Mouse (Mus musculus) adrenal gland, adult 2 months (tissue): ENCODE data around the gene Sbk3. TPM values are rescaled to one million over a fixed set of nuclear protein-coding genes. Genes with fewer than 3 reads are reported as not detected.

ENCODE experiments used
- polyA plus RNA-seq: library from polyadenylated mRNA; depleted of rRNA; stranded (reverse); fragments of >200 nt; gene quantifications from 2 replicates; pipeline ENCODE4 v1.2.3, GENCODE M21; 2012; rRNA removed
- total RNA-seq, 2 experiments: library from RNA; stranded (reverse); gene quantifications; 2 replicates each; pipeline ENCODE4 v1.2.3; 2021

Sbk3 gene
- total and polyA plus RNA-seq, 3 experiments: 0.20 to 0.30 (median 0.21) TPM

Other genes starting within 250 kb of the Sbk3 start
Only the 30 nearest of the 33 such genes appear.
- 10 to 100 TPM in 1 of 2 experiments, 1 to 10 TPM in 1; 7.4 to 10.4 TPM for gene Cox6b2, start 218.1 kb downstream of the Sbk3 start, total RNA-seq
- gene Cox6b2, start 218.1 kb downstream of the Sbk3 start, polyA plus RNA-seq: 7.9 and 13.2 TPM in 2 replicates
- gene Fam71e2, start 199.9 kb downstream of the Sbk3 start, total RNA-seq: not detected
- gene Fam71e2, start 199.9 kb downstream of the Sbk3 start, polyA plus RNA-seq: not detected in 2 replicates
- gene Il11, start 188.3 kb downstream of the Sbk3 start, total RNA-seq: under 1 TPM in 1 of 2 experiments, not detected in 1; 0.48 TPM
- gene Il11, start 188.3 kb downstream of the Sbk3 start, polyA plus RNA-seq: 0.54 and 0.71 TPM in 2 replicates
- not detected for gene Tmem190, start 188.2 kb downstream of the Sbk3 start, total RNA-seq
- gene Tmem190, start 188.2 kb downstream of the Sbk3 start, polyA plus RNA-seq: not detected in 2 replicates
- 10 to 100 TPM; 10.2 to 10.8 TPM for gene Tmem238, start 181.5 kb downstream of the Sbk3 start, total RNA-seq
- 144 and 180 TPM in 2 replicates for gene Tmem238, start 181.5 kb downstream of the Sbk3 start, polyA plus RNA-seq
- 1,000 to 10,000 TPM in 1 of 2 experiments, 100 to 1,000 TPM in 1; 958 to 1,234 TPM for gene Rpl28, start 178.3 kb downstream of the Sbk3 start, total RNA-seq
- 237 and 255 TPM in 2 replicates for gene Rpl28, start 178.3 kb downstream of the Sbk3 start, polyA plus RNA-seq
- 100 to 1,000 TPM in 1 of 2 experiments, 10 to 100 TPM in 1; 98.1 to 140 TPM for gene Ube2s, start 158.6 kb downstream of the Sbk3 start, total RNA-seq
- gene Ube2s, start 158.6 kb downstream of the Sbk3 start, polyA plus RNA-seq: 148 and 156 TPM in 2 replicates
- 1 to 10 TPM; 1.9 TPM for gene Shisa7, start 126.5 kb downstream of the Sbk3 start, total RNA-seq
- 2.9 and 4.0 TPM in 2 replicates for gene Shisa7, start 126.5 kb downstream of the Sbk3 start, polyA plus RNA-seq
- gene Isoc2b, start 100.9 kb downstream of the Sbk3 start, total RNA-seq: 10 to 100 TPM; 10.9 to 23.8 TPM
- 75.4 and 78.2 TPM in 2 replicates for gene Isoc2b, start 100.9 kb downstream of the Sbk3 start, polyA plus RNA-seq
- 10 to 100 TPM; 35.5 to 43.4 TPM for gene Isoc2a, start 94.0 kb downstream of the Sbk3 start, total RNA-seq
- gene Isoc2a, start 94.0 kb downstream of the Sbk3 start, polyA plus RNA-seq: 43.5 and 45.6 TPM in 2 replicates
- under 1 TPM; 0.23 to 0.45 TPM for gene Gm36210, start 64.7 kb downstream of the Sbk3 start, total RNA-seq
- 0.27 TPM in 1 of 2 replicates, not detected in the other for gene Gm36210, start 64.7 kb downstream of the Sbk3 start, polyA plus RNA-seq
- 10 to 100 TPM; 15.1 to 19.2 TPM for gene Zfp628, start 56.0 kb downstream of the Sbk3 start, total RNA-seq
- gene Zfp628, start 56.0 kb downstream of the Sbk3 start, polyA plus RNA-seq: 35.6 and 41.3 TPM in 2 replicates
- gene Nat14, start 49.1 kb downstream of the Sbk3 start, total RNA-seq: 1 to 10 TPM; 8.4 to 9.2 TPM
- gene Nat14, start 49.1 kb downstream of the Sbk3 start, polyA plus RNA-seq: 11.4 and 20.0 TPM in 2 replicates
- 1 to 10 TPM; 2.2 to 2.3 TPM for gene Ssc5d, start 45.4 kb downstream of the Sbk3 start, total RNA-seq
- 2.9 and 3.1 TPM in 2 replicates for gene Ssc5d, start 45.4 kb downstream of the Sbk3 start, polyA plus RNA-seq
- gene Sbk2, start 6.8 kb downstream of the Sbk3 start, total RNA-seq: 1 to 10 TPM in 1 of 2 experiments, under 1 TPM in 1; 0.32 to 1.0 TPM
- 0.52 and 1.4 TPM in 2 replicates for gene Sbk2, start 6.8 kb downstream of the Sbk3 start, polyA plus RNA-seq
- 10 to 100 TPM; 18.2 to 21.5 TPM for gene Zfp579, start 25.0 kb upstream of the Sbk3 start, total RNA-seq
- 74.5 and 94.4 TPM in 2 replicates for gene Zfp579, start 25.0 kb upstream of the Sbk3 start, polyA plus RNA-seq
- gene Zfp524, start 43.2 kb upstream of the Sbk3 start, total RNA-seq: 10 to 100 TPM; 13.0 to 13.8 TPM
- gene Zfp524, start 43.2 kb upstream of the Sbk3 start, polyA plus RNA-seq: 35.0 and 36.4 TPM in 2 replicates
- gene Fiz1, start 43.5 kb upstream of the Sbk3 start, total RNA-seq: 10 to 100 TPM; 24.1 to 24.7 TPM
- gene Fiz1, start 43.5 kb upstream of the Sbk3 start, polyA plus RNA-seq: 31.5 and 32.2 TPM in 2 replicates
- gene Gm44973, start 44.3 kb upstream of the Sbk3 start, total RNA-seq: not detected
- gene Gm44973, start 44.3 kb upstream of the Sbk3 start, polyA plus RNA-seq: not detected in 2 replicates
- gene Zfp865, start 49.2 kb upstream of the Sbk3 start, total RNA-seq: 10 to 100 TPM; 23.7 to 29.7 TPM
- 67.1 and 70.1 TPM in 2 replicates for gene Zfp865, start 49.2 kb upstream of the Sbk3 start, polyA plus RNA-seq
- 1 to 10 TPM; 1.4 to 2.6 TPM for gene Ccdc106, start 49.4 kb upstream of the Sbk3 start, total RNA-seq
- gene Ccdc106, start 49.4 kb upstream of the Sbk3 start, polyA plus RNA-seq: 1.5 and 3.0 TPM in 2 replicates
- gene 4632433K11Rik, start 63.0 kb upstream of the Sbk3 start, total RNA-seq: under 1 TPM in 1 of 2 experiments, not detected in 1; 0.92 TPM
- not detected in 2 replicates for gene 4632433K11Rik, start 63.0 kb upstream of the Sbk3 start, polyA plus RNA-seq
- gene Zfp784, start 67.3 kb upstream of the Sbk3 start, total RNA-seq: 1 to 10 TPM; 4.4 to 5.1 TPM
- 7.2 and 8.2 TPM in 2 replicates for gene Zfp784, start 67.3 kb upstream of the Sbk3 start, polyA plus RNA-seq
- 10 to 100 TPM in 1 of 2 experiments, 1 to 10 TPM in 1; 5.6 to 10.4 TPM for gene Zfp580, start 80.4 kb upstream of the Sbk3 start, total RNA-seq
- gene Zfp580, start 80.4 kb upstream of the Sbk3 start, polyA plus RNA-seq: 46.5 and 61.0 TPM in 2 replicates
- 100 to 1,000 TPM; 157 to 168 TPM for gene U2af2, start 91.0 kb upstream of the Sbk3 start, total RNA-seq
- gene U2af2, start 91.0 kb upstream of the Sbk3 start, polyA plus RNA-seq: 126 and 150 TPM in 2 replicates
- 100 to 1,000 TPM; 114 to 169 TPM for gene Epn1, start 109.1 kb upstream of the Sbk3 start, total RNA-seq
- gene Epn1, start 109.1 kb upstream of the Sbk3 start, polyA plus RNA-seq: 291 and 321 TPM in 2 replicates
- under 1 TPM in 1 of 2 experiments, not detected in 1; 0.59 TPM for gene Rfpl4, start 145.8 kb upstream of the Sbk3 start, total RNA-seq
- not detected in 2 replicates for gene Rfpl4, start 145.8 kb upstream of the Sbk3 start, polyA plus RNA-seq
- 1 to 10 TPM in 1 of 2 experiments, under 1 TPM in 1; 0.86 to 2.9 TPM for gene Rasl2-9, start 154.8 kb upstream of the Sbk3 start, total RNA-seq
- 0.15 and 0.33 TPM in 2 replicates for gene Rasl2-9, start 154.8 kb upstream of the Sbk3 start, polyA plus RNA-seq
- gene Vmn1r55, start 178.5 kb upstream of the Sbk3 start, total RNA-seq: not detected
- not detected in 2 replicates for gene Vmn1r55, start 178.5 kb upstream of the Sbk3 start, polyA plus RNA-seq
- gene Vmn1r56, start 225.6 kb upstream of the Sbk3 start, total RNA-seq: not detected
- not detected in 2 replicates for gene Vmn1r56, start 225.6 kb upstream of the Sbk3 start, polyA plus RNA-seq